Mouse (Mus musculus) lung, postnatal 36 days (tissue): ENCODE measurements around the gene Arrdc4.

ENCODE experiments used
- DNase-seq: peaks from one replicate; pipeline ENCODE4 v3.0.0; 2022; ENCODE audit warnings: mixed read lengths

Gene Arrdc4

DNA sequence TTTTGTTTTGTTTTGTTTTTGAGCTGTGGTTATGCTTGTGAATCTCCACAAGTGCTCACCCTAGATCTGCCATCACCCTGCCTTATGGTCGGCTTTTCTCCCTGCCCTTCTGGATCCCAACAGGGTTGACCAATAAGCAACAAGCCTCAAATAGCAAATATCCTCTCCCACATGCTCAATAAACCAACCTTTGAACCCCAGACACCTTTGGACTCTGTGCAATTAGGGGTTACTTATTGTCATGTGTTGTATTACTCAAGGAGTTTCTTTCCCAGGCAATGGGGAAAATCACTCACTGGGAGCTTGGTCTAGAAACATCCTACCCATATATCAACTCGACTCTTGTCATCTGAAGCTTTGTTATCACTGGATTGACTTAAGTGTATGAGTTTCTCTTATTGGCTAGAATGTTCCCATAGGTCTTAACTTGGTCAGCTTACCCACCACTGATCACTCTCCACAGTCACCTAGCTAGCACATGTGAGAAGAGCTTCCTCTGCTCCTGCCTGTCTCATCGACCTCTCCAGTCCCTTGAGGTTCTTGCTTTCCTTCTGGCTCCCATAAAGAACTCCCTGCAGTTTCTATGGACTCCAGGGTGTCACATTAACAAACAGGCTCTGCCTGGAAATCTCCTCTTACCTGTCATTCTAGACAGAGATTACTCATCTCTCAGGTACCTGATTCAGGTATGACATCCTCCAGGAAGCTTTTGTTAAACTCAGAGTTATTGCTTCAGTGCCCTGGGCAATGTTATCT is 40.3 kb downstream of the Arrdc4 start:
- DNase-seq = no peak

GRCm38 (mm10) chr7:68705162-68705561 is 43.9 kb downstream of the Arrdc4 start:
- no peak for DNase-seq

DNA sequence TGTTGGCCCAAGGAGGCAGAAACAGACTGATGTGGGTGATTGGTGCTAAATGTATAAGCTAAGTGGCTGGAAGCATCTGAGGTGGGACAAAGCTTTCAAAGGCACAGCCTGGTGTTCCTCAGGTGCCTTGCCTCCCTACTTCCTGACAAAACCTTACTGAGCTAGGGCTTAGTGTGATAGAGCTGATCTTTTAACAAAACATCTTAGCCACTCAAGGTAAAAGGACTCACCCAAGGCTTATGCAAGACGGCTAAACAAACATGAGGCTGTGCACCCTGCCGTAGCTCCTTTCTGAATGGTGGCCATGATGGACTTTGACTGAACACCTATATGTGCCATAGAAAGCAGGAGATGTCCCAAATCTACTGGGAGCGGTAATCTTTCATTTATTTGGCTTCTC is 51.7 kb downstream of the Arrdc4 start:
- DNase-seq = no peak

DNA sequence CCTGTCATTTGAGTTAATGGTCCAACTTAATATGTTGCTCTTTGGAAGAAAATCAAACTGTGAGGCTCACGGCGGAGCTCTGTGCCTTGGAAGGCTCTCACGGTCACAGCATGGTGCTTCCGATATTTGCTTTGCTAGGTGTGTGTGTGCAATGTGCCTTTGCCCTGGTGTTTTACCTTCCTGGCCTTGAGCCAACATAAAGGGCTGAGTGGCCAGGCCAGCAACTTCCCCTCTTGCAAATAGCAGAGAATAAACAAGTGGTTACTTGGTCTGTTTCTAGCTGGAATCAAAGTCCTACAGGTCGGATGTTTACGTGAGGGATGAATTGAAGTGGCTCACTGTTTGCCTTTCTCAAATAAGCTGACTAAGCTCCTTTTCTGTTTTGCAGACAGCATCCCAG is 52.1 kb downstream of the Arrdc4 start:
- peak; percentile 77 for DNase-seq

DNA sequence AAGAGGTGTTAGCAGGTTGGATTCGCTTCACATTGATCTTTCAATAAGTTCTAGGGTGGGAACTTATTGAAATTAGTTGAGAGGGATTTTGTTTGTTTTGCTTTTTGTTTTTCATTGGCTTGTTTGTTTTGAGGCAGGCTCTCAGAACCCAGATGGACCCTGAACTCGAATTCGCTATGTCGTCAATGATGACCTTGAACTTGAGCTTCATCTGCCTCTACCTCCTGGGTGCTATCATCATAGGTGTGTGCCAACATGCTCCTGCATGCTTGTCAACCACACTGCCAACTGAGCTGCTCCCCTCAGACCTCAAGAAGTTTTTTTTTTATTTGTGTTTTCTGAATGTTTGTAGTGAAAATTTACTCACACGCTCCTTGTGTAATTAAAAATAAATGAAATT is 52.6 kb downstream of the Arrdc4 start:
- DNase-seq = no peak

- no peak for DNase-seq
Measured at GRCm38 (mm10) chr7:68692731-68693130, 56.3 kb downstream of the Arrdc4 start.

GRCm38 (mm10) chr7:68691454-68691853 is 57.6 kb downstream of the Arrdc4 start:
- no peak for DNase-seq

GRCm38 (mm10) chr7:68687140-68687611 is 61.9 kb downstream of the Arrdc4 start:
- DNase-seq = peak; percentile 28
